Mouse (Mus musculus) thymus, adult 2 months (tissue): Measurements from ENCODE around the gene Gramd4.

ENCODE experiments used
- CTCF ChIP-seq: fragments of 200-500 bp; IDR thresholded peaks from 2 replicates; pipeline ENCODE4 v1.5.1; 2012; ENCODE audit warnings: mild to moderate bottlenecking, control low read depth, low read length, moderate library complexity, borderline replicate concordance; ENCODE audit not compliant: control insufficient read depth, poor library complexity, insufficient read depth; ENCODE audit errors: extremely low read depth
- POLR2A ChIP-seq: fragments of 200-500 bp; IDR thresholded peaks from 2 replicates; pipeline ENCODE4 v1.6.1; 2012; ENCODE audit warnings: mild to moderate bottlenecking, low read length, control low read depth, moderate library complexity; ENCODE audit not compliant: control insufficient read depth, poor library complexity, insufficient read depth; ENCODE audit errors: extremely low read depth

DNA sequence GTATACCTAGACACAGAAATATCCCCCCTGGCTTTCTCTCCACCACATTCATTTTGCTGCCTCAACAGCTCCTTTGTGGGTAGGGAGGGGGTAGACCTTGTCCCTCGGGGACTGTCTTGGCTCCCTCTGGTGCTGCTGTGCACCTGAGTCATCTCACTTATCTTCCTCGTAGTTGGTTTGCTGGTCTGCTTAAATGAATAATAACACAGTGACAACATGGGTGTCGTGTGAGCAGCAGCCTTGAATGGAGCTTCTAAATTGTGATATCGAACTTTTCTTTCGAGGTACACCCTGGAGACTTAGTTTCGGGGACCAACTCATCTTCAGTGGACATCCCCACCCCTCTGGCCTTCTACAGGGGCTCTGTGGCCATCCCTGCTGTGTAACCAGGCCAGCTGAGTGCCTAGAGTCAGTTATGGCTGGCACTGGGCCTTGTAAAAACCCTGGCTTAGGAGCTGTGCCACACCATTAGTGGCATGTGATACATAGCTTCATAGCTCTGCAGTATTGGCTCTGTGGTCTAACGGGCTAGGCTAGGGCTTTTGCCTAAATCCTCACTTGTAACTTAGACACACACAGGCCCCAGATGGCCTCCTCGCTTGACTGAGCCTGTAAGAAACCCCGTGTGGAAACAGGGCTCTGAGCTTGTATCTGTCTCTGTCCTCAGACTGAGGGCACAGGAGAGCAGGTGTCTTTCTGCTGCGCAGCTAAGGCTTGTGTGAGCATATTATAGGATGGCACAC is 53.0 kb downstream of the Gramd4 start:
- TF ChIP-seq CTCF, result no peak
- no peak for TF ChIP-seq POLR2A
